Mouse (Mus musculus) spleen, adult 2 months (tissue): ENCODE results near the gene Gtpbp6.

ENCODE experiments used
- CTCF ChIP-seq: fragments of 200-500 bp; IDR thresholded peaks from 2 replicates; pipeline ENCODE4 v1.5.1; 2011; ENCODE audit warnings: mild to moderate bottlenecking, inconsistent platforms; ENCODE audit not compliant: insufficient read depth, insufficient read length, insufficient replicate concordance; ENCODE audit errors: extremely low read depth
- POLR2A ChIP-seq: fragments of 200-500 bp; IDR thresholded peaks from 2 replicates; pipeline ENCODE4 v1.6.1; 2011; ENCODE audit warnings: low read depth, low read length, inconsistent platforms

- TF ChIP-seq POLR2A (no peak), CTCF (no peak)
These were observed 5.6 kb downstream of the Gtpbp6 start for GRCm38 (mm10) chr5:110102429-110102828.
